9 mouse cellular contexts compared by ENCODE assay signal in the genomic region with DNA sequence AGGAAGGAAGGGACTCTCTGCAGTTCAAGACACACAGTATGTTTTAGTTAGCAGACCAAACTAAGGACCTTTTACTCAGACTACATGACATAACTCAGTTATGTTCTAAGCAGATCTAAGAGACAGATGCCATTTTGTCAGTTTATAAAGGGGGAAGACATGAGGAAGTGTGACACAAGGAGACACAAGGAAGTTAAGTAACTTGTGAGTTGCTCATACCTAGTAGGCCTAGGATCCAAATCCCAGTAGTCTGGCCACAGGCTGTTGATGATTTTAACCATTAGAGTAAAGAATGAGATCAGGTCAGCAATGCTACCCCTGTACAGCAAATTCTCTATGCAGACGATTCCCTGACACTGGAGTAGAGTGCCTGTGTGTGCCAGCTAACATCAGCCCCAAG.
"Had no signal": no experiment of that assay in that cellular context is flagged by ENCODE, and none has a peak within 500 bp of the region (broad histone marks: within the 10 kb centered on the region; RNA-seq: fewer than 3 reads in every experiment).

No protein-coding gene starts in this region.

- ATAC-seq: midbrain, embryonic 15.5 days had no signal

- DNase-seq: lung, adult 18-20 months; lung, embryonic 14.5 days; lung, postnatal 10 days; lung, postnatal 4 days; right cerebral cortex, postnatal 14 days; thymus, adult 2 months; thymus, postnatal 25 days; thymus, postnatal 4 days had no signal
